Mouse (Mus musculus): ENCODE data around the gene Hoxd8.
A peak's percentile ranks its signal among the peaks of the same experiment; 100 is the strongest.

Gene Hoxd8

GRCm38 (mm10) chr2:74685059-74685603 lies 19.3 kb upstream of the Hoxd8 start:
- no peak for DNase-seq (ENCODE audit: low read depth, low spot score)

GRCm38 (mm10) chr2:74686301-74686987 lies 18.0 kb upstream of the Hoxd8 start:
- DNase-seq (ENCODE audit: low read depth, low spot score), result peak; percentile 35

GRCm38 (mm10) chr2:74686988-74687697 lies 17.3 kb upstream of the Hoxd8 start:
- DNase-seq (ENCODE audit: low read depth, low spot score), result no peak

DNA sequence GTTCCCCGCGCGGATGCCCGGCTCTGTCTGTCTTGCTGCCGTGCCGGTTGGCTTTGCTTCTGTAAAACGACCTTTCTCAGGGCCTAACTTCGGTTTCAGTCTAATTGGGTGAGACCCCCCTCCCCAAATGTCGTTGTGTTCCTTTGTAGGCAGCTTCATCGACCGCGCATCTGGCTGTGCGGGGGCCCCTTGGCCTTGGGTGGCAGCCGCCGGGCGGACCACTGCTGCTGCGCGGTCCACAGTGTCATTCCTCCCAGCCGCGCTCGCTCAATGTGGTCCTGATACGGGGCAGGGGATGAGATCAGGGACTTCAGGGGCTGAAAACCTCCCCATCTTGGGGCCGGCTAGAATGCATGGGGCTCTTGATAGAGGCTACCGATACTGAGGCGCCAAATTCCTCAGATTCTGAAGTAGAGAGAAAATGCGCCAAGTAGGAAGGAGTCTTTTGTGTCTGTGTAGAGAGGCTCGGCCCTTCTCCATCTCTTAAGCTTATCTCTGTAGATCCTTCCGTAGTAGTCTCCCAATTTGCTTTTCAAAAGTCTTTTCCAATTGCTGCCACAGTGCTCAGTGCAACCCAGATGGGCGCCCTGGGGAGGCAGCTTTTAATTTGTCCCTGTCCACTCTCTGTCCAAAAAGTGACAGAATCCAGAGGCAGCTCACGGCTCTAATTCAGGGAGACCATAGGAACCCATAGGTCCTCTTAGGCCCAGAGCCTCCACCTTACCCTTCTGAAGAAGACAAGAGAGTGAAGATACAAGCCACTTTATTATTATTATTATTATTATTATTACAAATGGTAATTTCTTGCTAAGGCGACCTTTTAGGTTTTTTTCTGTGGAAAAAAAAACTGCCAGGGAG lies 16.5 kb upstream of the Hoxd8 start:
- DNase-seq (ENCODE audit: low read depth, low spot score), result no peak

- no peak for DNase-seq (ENCODE audit: low read depth, low spot score)
Observed at GRCm38 (mm10) chr2:74688795-74689573, 15.4 kb upstream of the Hoxd8 start.

- DNase-seq (ENCODE audit: low read depth, low spot score), result no peak
Observed at GRCm38 (mm10) chr2:74689574-74690337, 14.7 kb upstream of the Hoxd8 start.

DNA sequence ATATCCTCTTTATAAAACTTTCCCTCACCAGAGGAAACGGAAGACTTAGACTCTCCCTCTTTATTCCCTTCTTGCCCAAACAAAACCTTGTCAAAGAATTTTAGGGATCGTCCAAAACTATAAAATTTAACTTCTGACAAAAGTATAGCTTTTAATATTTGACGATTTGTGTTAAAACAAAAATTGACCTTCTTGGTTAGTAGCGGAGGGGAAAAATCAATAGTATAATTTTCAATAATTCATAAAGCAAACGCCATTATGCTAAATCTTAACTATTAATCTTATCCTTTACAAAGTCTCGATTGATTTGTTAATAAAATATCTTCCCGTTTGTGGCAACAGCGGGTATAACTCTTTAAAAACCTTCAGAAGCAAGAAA lies 14.1 kb upstream of the Hoxd8 start:
- no peak for DNase-seq (ENCODE audit: low read depth, low spot score)

GRCm38 (mm10) chr2:74691022-74691951 lies 13.1 kb upstream of the Hoxd8 start, which contains the start of gene Hoxd10:
TSS of gene Hoxd10 (plus strand) at chr2:74691924.
- no peak for DNase-seq (ENCODE audit: low read depth, low spot score)

DNA sequence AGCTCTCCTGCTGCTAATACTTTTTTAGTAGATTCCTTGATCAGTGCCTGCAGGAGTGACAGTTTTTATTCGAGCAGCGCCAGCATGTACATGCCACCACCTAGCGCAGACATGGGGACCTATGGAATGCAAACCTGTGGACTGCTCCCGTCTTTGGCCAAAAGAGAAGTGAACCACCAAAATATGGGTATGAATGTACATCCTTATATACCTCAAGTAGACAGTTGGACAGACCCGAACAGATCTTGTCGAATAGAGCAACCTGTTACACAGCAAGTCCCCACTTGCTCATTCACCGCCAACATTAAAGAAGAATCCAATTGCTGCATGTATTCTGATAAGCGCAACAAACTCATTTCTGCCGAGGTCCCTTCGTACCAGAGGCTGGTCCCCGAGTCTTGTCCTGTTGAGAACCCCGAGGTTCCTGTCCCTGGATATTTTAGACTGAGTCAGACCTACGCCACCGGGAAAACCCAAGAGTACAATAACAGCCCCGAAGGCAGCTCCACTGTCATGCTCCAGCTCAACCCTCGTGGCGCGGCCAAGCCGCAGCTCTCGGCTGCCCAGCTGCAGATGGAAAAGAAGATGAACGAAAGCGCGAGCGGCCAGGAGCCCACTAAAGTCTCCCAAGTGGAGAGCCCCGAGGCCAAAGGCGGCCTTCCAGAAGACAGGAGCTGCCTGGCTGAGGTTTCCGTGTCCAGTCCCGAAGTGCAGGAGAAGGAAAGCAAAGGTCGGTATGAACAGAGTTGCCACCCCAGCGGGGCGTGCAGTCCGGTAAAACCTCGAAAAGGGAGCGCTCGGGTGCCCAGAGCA lies 12.2 kb upstream of the Hoxd8 start:
- no peak for DNase-seq (ENCODE audit: low read depth, low spot score)

DNA sequence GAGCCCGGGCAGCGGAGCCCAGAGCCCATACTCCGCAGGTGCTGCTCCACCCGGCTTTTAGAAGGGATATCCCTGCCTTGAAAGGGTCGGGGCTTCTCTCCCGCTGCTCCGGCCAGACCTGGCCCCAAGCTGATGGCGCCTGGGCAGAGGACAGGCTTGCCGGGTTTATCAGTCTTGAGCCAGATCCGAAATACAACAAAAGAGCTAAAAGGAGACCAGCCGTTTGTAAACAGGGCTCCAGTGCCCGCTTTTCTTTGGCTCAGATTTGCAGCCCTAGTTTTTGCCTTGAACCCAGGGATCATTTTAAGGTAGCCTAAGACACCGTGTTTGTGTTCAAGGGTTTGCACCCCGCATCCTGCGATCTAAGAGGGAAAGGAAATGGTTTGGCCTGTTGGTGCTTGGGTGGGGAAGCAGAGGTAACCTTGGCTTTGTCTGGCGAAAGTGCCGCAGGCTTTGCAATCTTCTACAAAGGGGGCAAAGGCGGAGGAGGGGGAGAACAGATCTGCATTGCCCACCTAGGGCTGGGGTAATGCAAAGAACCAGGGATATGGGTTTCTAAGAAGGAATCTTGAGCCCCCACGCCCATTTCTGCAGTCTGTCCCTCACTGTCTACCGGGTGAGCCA lies 11.5 kb upstream of the Hoxd8 start:
- no peak for DNase-seq (ENCODE audit: low read depth, low spot score)

DNA sequence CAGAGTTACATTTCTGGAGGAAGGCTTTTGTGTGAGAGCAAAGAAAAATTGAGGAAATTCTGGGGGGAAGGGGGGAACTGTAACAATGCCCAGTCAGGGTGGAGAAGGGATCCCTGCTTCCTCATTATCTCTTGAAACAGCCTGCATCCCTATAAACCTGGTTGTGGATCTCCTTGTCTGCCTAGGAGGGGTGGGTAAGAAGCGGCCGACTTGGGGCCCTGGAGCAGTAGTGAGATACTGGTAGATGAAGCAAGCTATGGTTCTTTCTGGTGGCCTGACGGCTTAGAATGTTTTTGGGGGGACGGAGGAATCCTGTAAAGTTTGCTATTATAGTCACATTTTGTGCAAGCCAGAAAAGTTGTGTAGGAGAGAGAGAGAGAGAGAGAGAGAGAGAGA lies 11.0 kb upstream of the Hoxd8 start:
- no peak for DNase-seq (ENCODE audit: low read depth, low spot score)

DNA sequence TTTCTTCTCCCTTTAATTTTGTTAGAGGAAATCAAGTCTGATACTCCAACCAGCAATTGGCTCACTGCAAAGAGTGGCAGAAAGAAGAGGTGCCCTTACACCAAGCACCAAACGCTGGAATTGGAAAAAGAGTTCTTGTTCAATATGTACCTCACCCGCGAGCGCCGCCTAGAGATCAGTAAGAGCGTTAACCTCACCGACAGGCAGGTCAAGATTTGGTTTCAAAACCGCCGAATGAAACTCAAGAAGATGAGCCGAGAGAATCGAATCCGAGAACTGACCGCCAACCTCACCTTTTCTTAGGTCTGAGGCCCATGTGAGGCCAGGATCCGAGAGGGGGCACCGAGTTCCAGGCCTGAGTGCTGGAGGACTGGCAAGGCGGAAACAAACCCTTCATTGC lies 10.3 kb upstream of the Hoxd8 start:
- no peak for DNase-seq (ENCODE audit: low read depth, low spot score)

- no peak for DNase-seq (ENCODE audit: low read depth, low spot score)
Observed at GRCm38 (mm10) chr2:74695383-74695782, 9.0 kb upstream of the Hoxd8 start.

DNA sequence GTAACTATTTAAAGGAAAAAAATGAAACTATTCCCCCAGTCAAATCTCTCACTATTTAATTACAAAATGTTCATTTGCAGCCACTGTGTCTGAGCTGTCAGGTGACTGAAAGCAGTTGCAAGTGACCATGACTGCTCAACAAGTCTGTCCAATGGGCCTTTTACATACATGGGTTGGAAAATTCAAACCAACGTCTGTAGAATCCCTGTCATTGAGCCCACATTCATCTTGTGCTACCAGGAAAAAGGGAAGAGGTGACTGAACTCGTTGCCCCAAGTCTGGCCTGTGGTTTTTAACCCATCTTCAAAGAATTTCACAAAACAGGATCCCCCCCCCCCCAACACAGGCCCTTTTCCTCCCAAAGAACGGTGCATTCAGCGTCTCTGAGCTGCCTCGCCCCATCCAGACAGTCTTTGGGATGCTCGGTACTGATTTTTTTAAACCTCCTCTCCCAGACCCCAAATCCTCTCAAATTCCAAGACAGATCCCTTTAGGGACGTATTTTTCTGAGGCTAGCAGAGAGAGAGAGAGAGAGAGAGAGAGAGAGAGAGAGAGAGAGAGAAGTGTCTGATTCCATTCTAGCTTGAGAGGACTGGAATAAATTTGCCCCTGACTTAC lies 8.5 kb upstream of the Hoxd8 start:
- DNase-seq (ENCODE audit: low read depth, low spot score), result no peak

DNA sequence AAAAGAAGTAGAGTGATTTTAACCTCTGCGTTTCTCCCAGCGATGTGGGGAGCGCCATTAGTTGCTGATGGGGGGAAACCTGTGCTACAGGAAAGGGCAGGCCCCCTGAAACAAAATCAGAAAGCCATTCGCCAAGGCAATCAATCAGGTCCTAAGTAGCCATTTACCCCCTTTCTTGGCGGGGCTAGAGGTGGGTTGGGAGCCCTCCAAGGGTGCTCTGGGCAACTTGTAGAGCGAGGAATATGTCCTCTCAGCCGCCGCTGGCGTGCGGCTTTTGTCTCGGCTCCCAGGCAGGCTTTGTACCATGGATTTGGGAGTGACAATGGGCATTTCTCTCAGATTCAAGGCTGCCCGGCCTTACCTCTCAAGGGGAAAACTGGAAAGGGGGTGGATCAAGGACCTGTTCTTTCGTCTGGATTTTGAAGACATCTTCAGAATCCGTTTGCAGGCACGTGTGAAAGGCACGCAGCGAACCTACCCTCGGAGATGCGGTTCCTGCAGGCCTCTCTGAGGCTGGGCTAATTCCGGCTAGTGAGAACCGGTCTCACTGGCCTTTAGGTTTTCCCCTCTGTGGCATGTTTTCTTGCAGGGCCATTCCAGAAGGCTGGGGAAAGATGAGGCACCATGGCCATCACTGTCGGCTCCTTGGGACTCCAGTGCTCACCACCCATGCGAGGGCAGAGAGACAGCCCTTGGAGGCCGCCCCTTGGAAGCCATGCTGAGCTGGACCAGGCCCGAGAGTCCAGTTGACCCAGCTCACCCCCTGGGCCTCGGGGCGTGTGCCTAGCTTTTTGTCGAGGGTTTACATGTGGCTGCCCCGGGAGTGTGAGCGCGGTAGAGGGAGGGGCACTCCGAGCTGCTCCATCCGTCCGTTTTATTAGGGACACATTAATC lies 7.7 kb upstream of the Hoxd8 start:
- DNase-seq (ENCODE audit: low read depth, low spot score), result no peak

DNA sequence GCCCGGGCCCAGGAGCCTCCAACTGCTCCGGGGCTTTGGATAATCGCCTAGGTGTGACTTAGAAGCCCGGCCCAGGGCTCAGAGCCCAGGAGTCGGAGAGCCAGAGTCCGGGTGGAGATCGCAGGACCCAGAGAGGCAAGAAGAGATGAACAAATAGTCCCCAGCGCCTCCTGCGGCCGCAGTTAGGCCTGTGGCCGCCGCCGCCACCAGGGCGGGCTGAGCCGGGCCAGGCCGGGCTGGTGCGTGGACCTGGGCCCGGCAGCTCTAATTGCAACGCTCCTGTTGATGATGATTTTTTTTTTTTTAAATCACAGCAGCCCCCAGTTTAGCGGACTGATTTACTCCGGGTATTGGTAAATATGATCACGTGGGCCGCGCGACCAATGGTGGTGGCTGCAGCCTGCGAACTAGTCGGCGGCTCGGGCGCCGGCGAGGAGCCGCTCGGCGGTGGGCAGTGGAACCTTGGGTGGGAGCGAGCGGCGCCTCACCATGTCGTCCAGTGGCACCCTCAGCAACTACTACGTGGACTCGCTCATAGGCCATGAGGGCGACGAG lies 6.8 kb upstream of the Hoxd8 start, which contains the start of gene Hoxd9:
TSS of gene Hoxd9 (plus strand) at position 161 of the 555 bp plus-strand sequence.
- no peak for DNase-seq (ENCODE audit: low read depth, low spot score)
